ENCODE assay signal across 27 mouse cellular contexts in genomic region chr10:76006385-76006784, GRCm38 (mm10). TPM values are rescaled to one million over a fixed set of nuclear protein-coding genes. Genes with fewer than 3 reads are reported as not detected.
A peak's percentile ranks its signal among the peaks of the same experiment; 100 is the strongest.
DNase-seq lines count a peak whose midpoint lies in the region; ATAC-seq lines count a peak whose summit lies in the region.
"Had no signal": no experiment of that assay in that cellular context is flagged by ENCODE, and none has a peak within 500 bp of the region (broad histone marks: within the 10 kb centered on the region; RNA-seq: fewer than 3 reads in every experiment).

No protein-coding gene starts in this region.

- H3K27me3 ChIP-seq in splenic B cell, adult 2 months (ENCODE audit: control insufficient read depth, insufficient read depth, low read length, poor library complexity, severe bottlenecking) = no peaks in the 10 kb centered on the region
- no peaks in the 10 kb centered on the region for H3K27me3 ChIP-seq in midbrain, embryonic 11.5 days (ENCODE audit: control insufficient read depth, insufficient read depth, low read length)
- H3K27me3 ChIP-seq: heart, embryonic 13.5 days; hindbrain, embryonic 15.5 days had no signal

- H3K4me1 ChIP-seq in midbrain, embryonic 11.5 days (ENCODE audit: control insufficient read depth, insufficient read depth, low read length) = no peaks in the 10 kb centered on the region

- no peak overlapping the region for H3K9ac ChIP-seq in midbrain, embryonic 11.5 days (ENCODE audit: low read length)
- H3K9ac ChIP-seq: forebrain, embryonic 13.5 days; heart, embryonic 13.5 days; hindbrain, embryonic 15.5 days had no signal

- H3K4me2 ChIP-seq in midbrain, embryonic 11.5 days = no peak overlapping the region
- H3K4me2 ChIP-seq: forebrain, embryonic 13.5 days; heart, embryonic 13.5 days; hindbrain, embryonic 15.5 days had no signal

- no peak overlapping the region for H3K27ac ChIP-seq in midbrain, embryonic 11.5 days (ENCODE audit: low read depth, low read length)
- H3K27ac ChIP-seq: forebrain, embryonic 10.5 days; forebrain, embryonic 13.5 days; gastrocnemius, adult 2 months; heart, embryonic 13.5 days; hindbrain, embryonic 15.5 days had no signal

- 90% methylated on average over 6 of the region's 6 CpGs for WGBS in midbrain, embryonic 11.5 days

- H3K36me3 ChIP-seq in splenic B cell, adult 2 months (ENCODE audit: control insufficient read depth, insufficient read depth, low read length, poor library complexity, severe bottlenecking) = no peaks in the 10 kb centered on the region
- no peaks in the 10 kb centered on the region for H3K36me3 ChIP-seq in midbrain, embryonic 11.5 days (ENCODE audit: control insufficient read depth, insufficient read depth, low read length)
- H3K36me3 ChIP-seq: forebrain, embryonic 10.5 days; heart, embryonic 13.5 days; hindbrain, embryonic 15.5 days had no signal

- no peaks in the 10 kb centered on the region for H3K9me3 ChIP-seq in midbrain, embryonic 11.5 days (ENCODE audit: control insufficient read depth, low read length)
- H3K9me3 ChIP-seq: forebrain, embryonic 10.5 days; forebrain, embryonic 13.5 days; heart, embryonic 13.5 days; hindbrain, embryonic 15.5 days had no signal

- ATAC-seq in activated CD4-positive, CD25-positive, alpha-beta regulatory T cell, adult 4 months = peak; percentile 96
- ATAC-seq in midbrain, embryonic 11.5 days (ENCODE audit: low FRiP score) = no peak
- ATAC-seq: forebrain, embryonic 13.5 days; forebrain, embryonic 16.5 days; intestine, postnatal 0 days had no signal

- H3K4me3 ChIP-seq in midbrain, embryonic 11.5 days (ENCODE audit: low read depth, low read length) = no peak overlapping the region
- H3K4me3 ChIP-seq: forebrain, embryonic 10.5 days; forebrain, embryonic 13.5 days; gastrocnemius, adult 2 months; heart, embryonic 13.5 days; hindbrain, embryonic 15.5 days had no signal

- peak; percentile 7 for DNase-seq in A20 (ENCODE audit: low read depth, low spot score)
- peak; percentile 62 for DNase-seq in CD4-positive, CD25-positive, alpha-beta regulatory T cell, adult 2 months (ENCODE audit: low read depth, low spot score)
- DNase-seq in splenic B cell, adult 2 months (ENCODE audit: low read depth, low spot score) = peak; percentile 30
- DNase-seq in cerebellum, postnatal 36 days = no peak
- DNase-seq in midbrain, embryonic 11.5 days (ENCODE audit: low spot score, missing footprints) = no peak
- DNase-seq in frontal cortex, postnatal 25 days (ENCODE audit: low spot score in 2 of 2) = no peak
- DNase-seq: adrenal gland, postnatal 10 days; adrenal gland, postnatal 36 days; cerebellum, adult 18-20 months; cerebellum, adult 9-11 months; cerebellum, postnatal 25 days; embryo, embryonic 11 days; gastrocnemius, adult 2 months; gastrocnemius, postnatal 14 days; heart, adult 18-20 months; heart, postnatal 14 days; heart, postnatal 4 days; kidney, adult 2 months had no signal

RNA-seq across cellular contexts. Expression of gene Zfp280b, which starts 26.1 kb away (rescaled TPM):
- 10 to 100 TPM; 11.4 to 11.5 TPM for polyA plus RNA-seq in activated CD4-positive, CD25-positive, alpha-beta regulatory T cell, adult 4 months (2017; shearing (Covaris generic))
- polyA plus RNA-seq in midbrain, embryonic 11.5 days (2014; fragmentation: Nextera tagmentation; extraction: Ambion mirVana) = 33.2 and 34.3 TPM in 2 replicates

RNA-seq across cellular contexts. Expression of gene Gm5134, which starts 52.1 kb away (rescaled TPM):
- under 1 TPM; 0.27 to 0.41 TPM for polyA plus RNA-seq in activated CD4-positive, CD25-positive, alpha-beta regulatory T cell, adult 4 months (2017; shearing (Covaris generic))
- polyA plus RNA-seq in midbrain, embryonic 11.5 days (2014; fragmentation: Nextera tagmentation; extraction: Ambion mirVana) = 0.06 and 0.11 TPM in 2 replicates
- polyA plus RNA-seq: C2C12; embryonic facial prominence, embryonic 11.5 days; forebrain, embryonic 16.5 days; heart, embryonic 13.5 days; hindbrain, embryonic 15.5 days; intestine, postnatal 0 days had no signal

Comparison
In these comparisons a context has a peak if more than half of its experiments do, and no peak if none do; other contexts are left out.
1. DNase-seq: peak in A20 (single experiment), CD4-positive, CD25-positive, alpha-beta regulatory T cell, adult 2 months (single experiment) and splenic B cell, adult 2 months (single experiment); none in cerebellum, postnatal 36 days (0 of 2), midbrain, embryonic 11.5 days (single experiment) and frontal cortex, postnatal 25 days (0 of 2).